Mouse (Mus musculus): ENCODE results near the gene Tas2r106. TPM values are rescaled to one million over a fixed set of nuclear protein-coding genes. Genes with fewer than 3 reads are reported as not detected.

Gene Tas2r106
- polyA plus RNA-seq (2015; fragmentation: Nextera tagmentation; extraction: Ambion mirVana), result not detected in 2 replicates

DNA sequence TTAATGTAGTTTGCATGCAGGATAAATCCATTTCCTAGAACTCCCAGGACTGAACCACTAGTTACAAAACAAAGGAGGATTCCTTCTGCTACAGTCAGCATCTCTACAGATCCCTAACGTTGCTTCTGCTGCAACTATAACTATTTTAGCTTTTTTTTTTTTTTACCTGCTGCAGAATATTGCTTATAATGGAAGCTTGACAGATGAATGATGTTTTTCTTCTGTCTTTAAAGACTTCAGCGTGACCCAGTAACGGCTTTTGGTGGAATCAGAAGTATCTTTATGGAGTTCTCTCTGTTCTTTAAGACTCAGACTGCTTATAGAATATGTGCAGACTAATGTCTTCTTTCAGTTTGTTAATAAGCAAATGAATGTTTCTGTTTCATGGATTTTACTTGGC, at the start of gene Tas2r106:
Gene Tas2r106, minus strand, starts transcription at position 101 of the 400 bp plus-strand sequence.
- H3K4me3 ChIP-seq, result no peak within 1 kb of the TSS
- no peaks in the 10 kb centered on the region for H3K4me1 ChIP-seq
- H3K27me3 ChIP-seq, result no peaks in the 10 kb centered on the region
- no peaks in the 10 kb centered on the region for H3K36me3 ChIP-seq (ENCODE audit: poor library complexity, severe bottlenecking)
- H3K9ac ChIP-seq, result no peak within 1 kb of the TSS
- H3K4me2 ChIP-seq, result no peak within 1 kb of the TSS
- no peak within 1 kb of the TSS for H3K27ac ChIP-seq
- 80% methylated on average over 3 of the region's 3 CpGs for WGBS
- 0 out of 2 replicates have a peak, but pooled peaks cover 6% of the 10 kb centered on the region for H3K9me3 ChIP-seq (replicated peaks)
- no peak for ATAC-seq

DNA sequence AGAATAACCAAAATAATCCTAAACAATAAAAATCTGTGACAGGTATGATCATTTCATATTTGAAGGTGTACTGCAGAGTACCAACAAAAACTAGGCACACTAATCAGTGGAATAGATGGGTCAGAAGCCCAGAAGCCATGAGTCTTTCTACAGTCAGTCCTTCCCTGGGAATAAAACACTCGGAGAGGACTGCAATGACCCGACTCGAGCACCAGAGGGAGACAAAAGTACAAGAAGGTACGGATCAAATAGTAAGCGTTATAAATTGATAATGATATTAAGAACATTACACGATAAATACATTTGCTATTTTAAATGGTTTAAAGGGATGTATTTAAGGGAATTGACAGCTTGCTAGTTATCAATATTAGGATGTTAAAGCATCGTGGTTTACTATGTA, 34.1 kb upstream of the Tas2r106 start:
- no peaks in the 10 kb centered on the region for H3K4me1 ChIP-seq
- no peak overlapping the region for H3K27ac ChIP-seq
- no peaks in the 10 kb centered on the region for H3K27me3 ChIP-seq
- no peaks in the 10 kb centered on the region for H3K36me3 ChIP-seq (ENCODE audit: poor library complexity, severe bottlenecking)
- 50% methylated on average over 7 of the region's 7 CpGs for WGBS
- H3K9ac ChIP-seq, result no peak overlapping the region
- H3K9me3 ChIP-seq (replicated peaks), result peaks cover 14% of the 10 kb centered on the region
- H3K4me3 ChIP-seq, result no peak overlapping the region
- no peak overlapping the region for H3K4me2 ChIP-seq
- ATAC-seq, result no peak

DNA sequence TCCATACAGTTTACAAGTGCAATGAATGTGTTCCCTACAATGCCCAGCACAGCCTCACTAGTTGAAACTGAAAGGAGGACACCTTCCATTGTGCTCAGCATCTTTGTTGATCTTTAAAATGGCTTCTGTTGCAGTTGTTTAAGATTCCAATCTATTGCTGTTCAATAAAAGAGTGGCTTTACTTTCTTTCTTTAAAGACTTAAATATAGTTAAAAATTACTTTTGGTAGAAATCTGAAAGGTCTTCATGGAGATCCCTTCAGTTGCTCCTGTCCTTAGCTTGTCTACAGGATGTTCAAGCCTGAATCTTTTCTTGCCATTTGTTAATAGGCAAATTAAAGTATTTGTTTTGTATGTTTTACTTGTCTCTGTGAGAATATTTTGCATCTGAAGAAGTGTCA, 11.3 kb upstream of the Tas2r106 start, which contains the start of gene Tas2r114:
Gene Tas2r114, minus strand, starts transcription at position 101 of the 400 bp plus-strand sequence.
- no peaks in the 10 kb centered on the region for H3K36me3 ChIP-seq (ENCODE audit: poor library complexity, severe bottlenecking)
- H3K4me3 ChIP-seq, result no peak within 1 kb of the TSS
- peaks cover 17% of the 10 kb centered on the region for H3K9me3 ChIP-seq (replicated peaks)
- H3K4me2 ChIP-seq, result no peak within 1 kb of the TSS
- H3K4me1 ChIP-seq, result no peaks in the 10 kb centered on the region
- H3K27me3 ChIP-seq, result no peaks in the 10 kb centered on the region
- ATAC-seq, result no peak
- H3K27ac ChIP-seq, result no peak within 1 kb of the TSS
- H3K9ac ChIP-seq, result no peak within 1 kb of the TSS

DNA sequence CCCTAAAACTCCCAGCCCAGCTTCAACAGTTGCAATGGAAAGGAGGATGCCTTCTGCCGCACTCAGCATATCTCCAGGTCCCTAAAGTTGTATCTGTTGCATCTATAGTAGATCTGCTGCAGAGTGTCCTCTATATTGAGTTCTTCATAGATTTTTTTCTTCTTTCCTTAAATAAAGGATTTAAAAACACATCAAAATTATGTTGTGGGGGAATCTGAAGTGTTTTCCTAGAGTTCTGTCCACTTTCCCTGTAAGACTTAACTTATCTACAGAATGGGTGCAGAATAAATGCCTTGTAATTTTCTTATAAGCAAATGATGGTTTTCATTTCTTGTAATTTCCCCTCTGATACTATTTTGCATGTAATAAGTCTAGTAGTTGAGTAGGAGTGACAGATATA, 8.7 kb upstream of the Tas2r106 start, which contains the start of gene Tas2r105:
Gene Tas2r105, minus strand, starts transcription at position 101 of the 400 bp plus-strand sequence.
- Histone ChIP-seq H3K9me3 (replicated peaks) (peaks cover 13% of the 10 kb centered on the region; the same call in 1 of the 2 replicates), H3K4me3 (no peak within 1 kb of the TSS), H3K27ac (no peak within 1 kb of the TSS), H3K27me3 (no peaks in the 10 kb centered on the region), H3K9ac (no peak within 1 kb of the TSS), H3K4me2 (no peak within 1 kb of the TSS), H3K4me1 (no peaks in the 10 kb centered on the region), H3K36me3 (ENCODE audit: poor library complexity, severe bottlenecking) (no peaks in the 10 kb centered on the region)
- ATAC-seq, result no peak
- 94% methylated on average over 1 of the region's 1 CpGs for WGBS

DNA sequence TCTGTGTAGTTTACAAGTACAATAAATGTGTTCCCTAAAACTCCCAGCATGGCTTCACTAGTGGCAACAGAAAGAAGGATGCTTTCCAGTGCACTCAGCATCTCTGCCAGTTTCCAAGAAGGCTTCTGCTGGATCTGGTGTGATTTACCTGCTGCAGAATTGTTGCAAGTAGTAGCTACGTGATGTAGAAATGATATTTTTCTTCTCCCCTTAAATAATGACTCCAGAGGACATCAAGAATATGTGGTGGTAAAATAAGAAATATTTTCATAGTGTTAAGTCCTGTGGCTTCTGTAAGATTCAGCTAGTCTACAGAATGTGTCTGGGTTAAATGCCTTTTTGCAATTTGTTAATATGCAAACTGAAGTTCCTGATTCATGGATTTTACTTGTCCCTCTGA, 7.0 kb upstream of the Tas2r106 start, which contains the start of gene Tas2r104:
Gene Tas2r104, minus strand, starts transcription at position 101 of the 400 bp plus-strand sequence.
- Histone ChIP-seq H3K27ac (no peak within 1 kb of the TSS), H3K9me3 (replicated peaks) (peaks cover 3% of the 10 kb centered on the region; the same call in 1 of the 2 replicates), H3K4me2 (no peak within 1 kb of the TSS), H3K36me3 (ENCODE audit: poor library complexity, severe bottlenecking) (no peaks in the 10 kb centered on the region), H3K27me3 (no peaks in the 10 kb centered on the region), H3K4me1 (no peaks in the 10 kb centered on the region), H3K4me3 (no peak within 1 kb of the TSS), H3K9ac (no peak within 1 kb of the TSS)
- no peak for ATAC-seq
- 80% methylated on average over 1 of the region's 1 CpGs for WGBS

DNA sequence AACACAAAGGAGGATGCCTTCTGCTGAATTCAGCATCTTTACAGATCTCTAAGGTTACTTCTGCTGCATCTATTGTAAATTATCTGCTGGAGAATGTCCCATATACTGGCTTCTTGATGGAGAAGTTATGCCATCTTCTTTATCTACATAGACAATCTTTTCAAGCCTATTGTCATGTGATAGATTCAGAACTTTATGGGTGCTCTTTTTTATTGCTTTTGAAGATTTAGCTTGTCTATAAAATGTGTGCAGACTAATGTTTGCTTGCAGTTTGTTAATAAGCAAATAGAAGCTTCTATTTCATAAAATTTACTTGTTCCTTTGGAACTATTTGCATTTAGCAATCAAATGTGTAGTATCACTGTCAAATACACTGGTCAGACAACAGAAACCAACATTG, 18.6 kb downstream of the Tas2r106 start, which contains the start of gene Tas2r107:
Gene Tas2r107, minus strand, starts transcription at position 101 of the 400 bp plus-strand sequence.
- Histone ChIP-seq H3K36me3 (ENCODE audit: poor library complexity, severe bottlenecking) (no peaks in the 10 kb centered on the region), H3K4me1 (no peaks in the 10 kb centered on the region), H3K27ac (no peak within 1 kb of the TSS), H3K9ac (no peak within 1 kb of the TSS), H3K4me3 (no peak within 1 kb of the TSS), H3K4me2 (no peak within 1 kb of the TSS), H3K9me3 (replicated peaks) (peaks cover 11% of the 10 kb centered on the region), H3K27me3 (no peaks in the 10 kb centered on the region)
- no peak for ATAC-seq

DNA sequence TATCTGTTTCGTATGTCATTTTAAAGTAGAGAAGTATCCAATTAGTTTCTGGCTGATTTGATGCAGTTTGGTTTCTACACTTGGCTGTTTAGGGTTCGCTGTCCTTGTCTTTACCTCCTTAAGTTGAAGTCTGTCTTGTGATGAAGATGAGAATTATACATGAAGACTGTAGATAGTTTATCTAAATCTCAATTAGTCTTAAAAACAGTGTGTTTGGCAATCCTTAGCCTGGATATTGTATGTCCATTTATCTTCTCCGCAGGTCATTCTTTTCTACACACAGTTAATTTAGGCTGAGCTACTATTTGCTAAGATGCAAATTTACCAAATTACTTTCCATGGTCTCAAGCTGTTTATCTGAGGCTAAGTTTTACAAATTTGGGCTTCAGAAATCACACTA, 47.9 kb downstream of the Tas2r106 start, which contains the start of gene Tas2r130:
Gene Tas2r130, minus strand, starts transcription at position 101 of the 400 bp plus-strand sequence.
- Histone ChIP-seq H3K9me3 (replicated peaks) (peaks cover 3% of the 10 kb centered on the region; the same call in 1 of the 2 replicates), H3K4me3 (no peak within 1 kb of the TSS), H3K27ac (no peak within 1 kb of the TSS), H3K36me3 (ENCODE audit: poor library complexity, severe bottlenecking) (no peaks in the 10 kb centered on the region), H3K4me2 (no peak within 1 kb of the TSS), H3K9ac (no peak within 1 kb of the TSS), H3K4me1 (no peaks in the 10 kb centered on the region), H3K27me3 (no peaks in the 10 kb centered on the region)
- no peak for ATAC-seq
- 78% methylated on average over 3 of the region's 3 CpGs for WGBS

Other genes starting within 250 kb of the Tas2r106 start
- not detected in 2 replicates for gene 5430401F13Rik, start 192.5 kb downstream of the Tas2r106 start, polyA plus RNA-seq (2015; fragmentation: Nextera tagmentation; extraction: Ambion mirVana)
- not detected in 2 replicates for gene Gm6619, start 192.5 kb downstream of the Tas2r106 start, polyA plus RNA-seq (2015; fragmentation: Nextera tagmentation; extraction: Ambion mirVana)
- gene Tas2r130, start 48.0 kb downstream of the Tas2r106 start, polyA plus RNA-seq (2015; fragmentation: Nextera tagmentation; extraction: Ambion mirVana), result not detected in 2 replicates
- gene Tas2r107, start 18.7 kb downstream of the Tas2r106 start, polyA plus RNA-seq (2015; fragmentation: Nextera tagmentation; extraction: Ambion mirVana), result not detected in 2 replicates
- not detected in 2 replicates for gene Tas2r104, start 6.9 kb upstream of the Tas2r106 start, polyA plus RNA-seq (2015; fragmentation: Nextera tagmentation; extraction: Ambion mirVana)
- gene Tas2r105, start 8.6 kb upstream of the Tas2r106 start, polyA plus RNA-seq (2015; fragmentation: Nextera tagmentation; extraction: Ambion mirVana), result not detected in 2 replicates
- not detected in 2 replicates for gene Tas2r114, start 11.2 kb upstream of the Tas2r106 start, polyA plus RNA-seq (2015; fragmentation: Nextera tagmentation; extraction: Ambion mirVana)

Measured in forebrain, embryonic 13.5 days (tissue).